Mouse (Mus musculus) cerebellum, postnatal 25 days (tissue): ENCODE measurements around the gene Eef1akmt3.
"Not testable (repeated sequence)": the region's sequence is repeated elsewhere in the genome, so short reads cannot be mapped to it uniquely, and the experiment has no call there.

Experiments
- DNase-seq, 2 experiments: peaks; one replicate each; pipeline ENCODE4 v3.0.0; 2021; ENCODE audit warnings: mixed read lengths in 2 of 2

Gene Eef1akmt3

GRCm38 (mm10) chr10:127041274-127041766 lies at the start of gene Eef1akmt3, which contains the start of gene Mettl1:
TSS of gene Eef1akmt3 (minus strand) at chr10:127041513.
TSS of gene Mettl1 (plus strand) at chr10:127041414.
- DNase-seq = peak in 1 of 2 experiments; percentile 72

GRCm38 (mm10) chr10:127090560-127091411 lies 49.5 kb upstream of the Eef1akmt3 start:
- DNase-seq = peak; percentile 56 to 60

GRCm38 (mm10) chr10:127085633-127086032 lies 44.3 kb upstream of the Eef1akmt3 start:
- no peak for DNase-seq

- DNase-seq = no peak
These were observed 43.7 kb upstream of the Eef1akmt3 start for GRCm38 (mm10) chr10:127085052-127085451.

GRCm38 (mm10) chr10:127083915-127084306 lies 42.6 kb upstream of the Eef1akmt3 start:
- peak in 1 of 2 experiments; percentile 71 for DNase-seq

- no peak for DNase-seq
These were observed 42.1 kb upstream of the Eef1akmt3 start for GRCm38 (mm10) chr10:127083292-127083914.

GRCm38 (mm10) chr10:127081996-127082620 lies 40.8 kb upstream of the Eef1akmt3 start:
- no peak for DNase-seq

GRCm38 (mm10) chr10:127080901-127081780 lies 39.8 kb upstream of the Eef1akmt3 start:
- peak; percentile 79 to 85 for DNase-seq

GRCm38 (mm10) chr10:127079665-127080391 lies 38.5 kb upstream of the Eef1akmt3 start:
- DNase-seq = peak; percentile 75 to 78

- DNase-seq = peak; percentile 79 to 89
These were observed 37.6 kb upstream of the Eef1akmt3 start for GRCm38 (mm10) chr10:127078677-127079575.

- peak in 1 of 2 experiments; percentile 52 for DNase-seq
These were observed 36.8 kb upstream of the Eef1akmt3 start for GRCm38 (mm10) chr10:127078001-127078676.

GRCm38 (mm10) chr10:127077515-127077914 lies 36.2 kb upstream of the Eef1akmt3 start:
- DNase-seq = no peak

GRCm38 (mm10) chr10:127076082-127076481 lies 34.8 kb upstream of the Eef1akmt3 start:
- no peak for DNase-seq

- no peak for DNase-seq
These were observed 34.3 kb upstream of the Eef1akmt3 start for GRCm38 (mm10) chr10:127075651-127076050.

- DNase-seq = no peak
These were observed 33.8 kb upstream of the Eef1akmt3 start, which contains the start of gene Agap2 for GRCm38 (mm10) chr10:127075080-127075479. TSS of gene Agap2 (plus strand) at chr10:127075284.

- no peak for DNase-seq
These were observed 32.7 kb upstream of the Eef1akmt3 start for GRCm38 (mm10) chr10:127073981-127074380.

GRCm38 (mm10) chr10:127072969-127073368 lies 31.7 kb upstream of the Eef1akmt3 start:
- not testable (repeated sequence) for DNase-seq

- not testable (repeated sequence) for DNase-seq
These were observed 31.0 kb upstream of the Eef1akmt3 start for GRCm38 (mm10) chr10:127072270-127072669.

- DNase-seq = no peak
These were observed 29.9 kb upstream of the Eef1akmt3 start for GRCm38 (mm10) chr10:127071203-127071602.
